Mouse (Mus musculus): ENCODE results near the gene Cdh18.

DNA sequence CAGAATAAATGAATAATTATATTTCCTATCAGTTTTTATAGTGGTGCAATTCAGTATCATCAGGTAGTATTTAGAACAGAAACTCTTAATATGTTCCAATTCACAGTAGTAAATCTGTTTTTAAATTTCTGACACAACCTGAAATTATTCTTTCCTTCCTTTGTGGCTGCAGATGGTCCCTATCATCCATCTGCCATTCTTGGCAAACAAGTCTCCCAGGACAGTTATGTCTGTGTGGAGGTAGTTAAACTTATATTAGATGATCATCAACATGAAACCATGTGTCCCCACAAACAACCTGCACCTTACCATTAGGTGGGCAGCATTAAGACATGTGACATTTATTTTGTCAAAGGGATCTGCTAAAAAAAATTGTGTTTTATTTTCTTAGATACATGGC, 847.8 kb downstream of the Cdh18 start:
- TF ChIP-seq GATA1 (IDR thresholded peaks at IDR 0.05; ENCODE audit: borderline replicate concordance, low read length) (no peak), FLI1 (IDR thresholded peaks at IDR 0.05; ENCODE audit: low read length) (no peak)

All from megakaryocyte, embryonic 14.5 days (primary cell).